Mouse (Mus musculus) stomach, postnatal 0 days (tissue): ENCODE data around the gene Inip. TPM values are rescaled to one million over a fixed set of nuclear protein-coding genes. Genes with fewer than 3 reads are reported as not detected.
A peak's percentile ranks its signal among the peaks of the same experiment; 100 is the strongest.

Experiments
- ATAC-seq: fragments of 200-750 bp; cut with Nextera tagmentation; 2 replicates; pipeline ENCODE4 v1.8.0; 2017; ENCODE audit not compliant: low FRiP score, low TSS enrichment
- DNase-seq: peaks from one replicate; pipeline ENCODE4 v3.0.0-alpha.2; 2016; ENCODE audit warnings: low spot score
- H3K27ac ChIP-seq: fragments of 300-500 bp; sonication (generic); replicated peaks from 2 replicates; pipeline ENCODE4 v1.5.1; 2014; ENCODE audit warnings: mild to moderate bottlenecking, control low read depth
- H3K27me3 ChIP-seq: fragments of 300-500 bp; sonication (generic); 2 replicates; pipeline ENCODE4 v1.6.1; 2014; ENCODE audit warnings: low read length; ENCODE audit not compliant: control insufficient read depth, insufficient read depth
- H3K36me3 ChIP-seq: fragments of 300-500 bp; sonication (generic); 2 replicates; pipeline ENCODE4 v1.6.1; 2014; ENCODE audit warnings: low read length, mixed read lengths; ENCODE audit not compliant: control insufficient read depth, insufficient read depth
- H3K4me1 ChIP-seq: fragments of 300-500 bp; sonication (generic); replicated peaks from 2 replicates; pipeline ENCODE4 v1.6.1; 2014; ENCODE audit warnings: antibody characterized with exemption; ENCODE audit not compliant: control insufficient read depth, insufficient read depth
- H3K4me2 ChIP-seq: fragments of 300-500 bp; sonication (generic); replicated peaks from 2 replicates; pipeline ENCODE4 v1.6.1; 2014; ENCODE audit warnings: low read depth, mild to moderate bottlenecking, control low read depth, moderate library complexity
- H3K4me3 ChIP-seq: fragments of 300-500 bp; sonication (generic); 2 replicates; pipeline ENCODE4 v1.5.1; 2014; ENCODE audit warnings: low read depth, low read length, control low read depth
- H3K9ac ChIP-seq: fragments of 300-500 bp; sonication (generic); 2 replicates; pipeline ENCODE4 v1.6.1; 2014; ENCODE audit warnings: mild to moderate bottlenecking, low read length, control low read depth, mixed read lengths
- H3K9me3 ChIP-seq: fragments of 300-500 bp; sonication (generic); 2 replicates; pipeline ENCODE4 v1.6.1; 2016; ENCODE audit warnings: low read length; ENCODE audit not compliant: control insufficient read depth
- CTCF ChIP-seq: IDR thresholded peaks from 2 replicates; pipeline ENCODE4 v1.5.1; 2016; ENCODE audit warnings: antibody characterized with exemption, low read depth, mild to moderate bottlenecking, moderate library complexity
- EP300 ChIP-seq: optimal IDR thresholded peaks from 2 replicates; pipeline ENCODE3; 2016; ENCODE audit warnings: antibody characterized with exemption
- WGBS: fragments of 180-500 bp; shearing (Covaris S2); extraction: QIAGEN DNeasy Blood & Tissue Kit; methylation state at CpG from one replicate; pipeline ENCODE4 v1.1.7; 2014; 5-methylcytosine and 5-hydroxymethylcytosine counted together
- polyA plus RNA-seq: library from polyadenylated mRNA; unstranded; fragments of >200 nt; fragmentation: Nextera tagmentation; extraction: Ambion mirVana; gene quantifications from 2 replicates; pipeline ENCODE4 v1.2.1, GENCODE M21; 2015

Gene Inip
- polyA plus RNA-seq, 1 experiment from 2014 or later: 22.2 TPM

GRCm38 (mm10) chr4:59817790-59818189 lies 16.4 kb upstream of the Inip start:
- Histone ChIP-seq H3K4me1 (no peaks in the 10 kb centered on the region), H3K27ac (no peak overlapping the region), H3K27me3 (no peaks in the 10 kb centered on the region), H3K4me2 (no peak overlapping the region), H3K9me3 (no peaks in the 10 kb centered on the region), H3K4me3 (no peak overlapping the region), H3K9ac (no peak overlapping the region), H3K36me3 (no peaks in the 10 kb centered on the region)
- ATAC-seq: no peak
- TF ChIP-seq EP300 (no peak), CTCF (no peak)
- DNase-seq: no peak
- WGBS: 69% methylated on average over 5 of the region's 5 CpGs

- H3K4me1 ChIP-seq: no peaks in the 10 kb centered on the region
- 69% methylated on average over 9 of the region's 9 CpGs for WGBS
- H3K9me3 ChIP-seq: no peaks in the 10 kb centered on the region
- no peak overlapping the region for H3K4me3 ChIP-seq
- TF ChIP-seq CTCF (no peak), EP300 (no peak)
- H3K27ac ChIP-seq: no peak overlapping the region
- H3K36me3 ChIP-seq: no peaks in the 10 kb centered on the region
- no peak overlapping the region for H3K9ac ChIP-seq
- no peak overlapping the region for H3K4me2 ChIP-seq
- no peaks in the 10 kb centered on the region for H3K27me3 ChIP-seq
- ATAC-seq (peak; percentile 43; the same call in 1 of the 2 replicates), DNase-seq (no peak)
These were observed 15.1 kb upstream of the Inip start for GRCm38 (mm10) chr4:59816477-59816876.

- Histone ChIP-seq H3K27ac (no peak overlapping the region), H3K4me2 (no peak overlapping the region), H3K4me3 (no peak overlapping the region), H3K27me3 (no peaks in the 10 kb centered on the region), H3K9ac (no peak overlapping the region), H3K4me1 (no peaks in the 10 kb centered on the region), H3K9me3 (no peaks in the 10 kb centered on the region), H3K36me3 (no peaks in the 10 kb centered on the region)
- ATAC-seq: no peak
- 60% methylated on average over 5 of the region's 5 CpGs for WGBS
- no peak for TF ChIP-seq CTCF
- no peak for TF ChIP-seq EP300
- DNase-seq: no peak
These were observed 14.6 kb upstream of the Inip start for GRCm38 (mm10) chr4:59816016-59816415.

GRCm38 (mm10) chr4:59815121-59815810 lies 13.9 kb upstream of the Inip start:
- H3K9ac ChIP-seq: no peak overlapping the region
- no peak for DNase-seq
- no peaks in the 10 kb centered on the region for H3K27me3 ChIP-seq
- no peak for ATAC-seq
- H3K36me3 ChIP-seq: no peaks in the 10 kb centered on the region
- no peaks in the 10 kb centered on the region for H3K9me3 ChIP-seq
- H3K4me2 ChIP-seq: no peak overlapping the region
- no peak overlapping the region for H3K27ac ChIP-seq
- WGBS: 62% methylated on average over 4 of the region's 4 CpGs
- no peaks in the 10 kb centered on the region for H3K4me1 ChIP-seq
- no peak for TF ChIP-seq EP300
- TF ChIP-seq CTCF: no peak
- H3K4me3 ChIP-seq: no peak overlapping the region

GRCm38 (mm10) chr4:59814094-59814493 lies 12.7 kb upstream of the Inip start:
- Histone ChIP-seq H3K4me2 (no peak overlapping the region), H3K27ac (no peak overlapping the region), H3K4me3 (no peak overlapping the region), H3K27me3 (no peaks in the 10 kb centered on the region), H3K36me3 (no peaks in the 10 kb centered on the region), H3K4me1 (no peaks in the 10 kb centered on the region), H3K9ac (no peak overlapping the region), H3K9me3 (no peaks in the 10 kb centered on the region)
- ATAC-seq: 0 out of 2 replicates have a peak, but pooled peaks have one; percentile 35
- TF ChIP-seq EP300 (no peak), CTCF (no peak)
- WGBS: 57% methylated on average over 7 of the region's 7 CpGs
- no peak for DNase-seq

- Histone ChIP-seq H3K4me3 (no peak overlapping the region), H3K27me3 (no peaks in the 10 kb centered on the region), H3K4me2 (no peak overlapping the region), H3K36me3 (no peaks in the 10 kb centered on the region), H3K4me1 (no peaks in the 10 kb centered on the region), H3K27ac (no peak overlapping the region), H3K9ac (no peak overlapping the region), H3K9me3 (no peaks in the 10 kb centered on the region)
- ATAC-seq: no peak
- 74% methylated on average over 5 of the region's 5 CpGs for WGBS
- TF ChIP-seq EP300 (no peak), CTCF (peak; percentile 57)
- DNase-seq: peak; percentile 36
These were observed 7.0 kb upstream of the Inip start for GRCm38 (mm10) chr4:59808396-59808795.
